Mouse (Mus musculus) liver, embryonic 12.5 days (tissue): ENCODE results near the gene Rapgef3. TPM values are rescaled to one million over a fixed set of nuclear protein-coding genes. Genes with fewer than 3 reads are reported as not detected.
A peak's percentile ranks its signal among the peaks of the same experiment; 100 is the strongest.

Experiments used
- ATAC-seq: fragments of 200-750 bp; cut with Nextera tagmentation; 2 replicates; pipeline ENCODE4 v1.8.0; 2017; ENCODE audit warnings: moderate number of reproducible peaks, mild to moderate bottlenecking, moderate library complexity
- H3K27ac ChIP-seq: fragments of 300-500 bp; sonication (generic); 2 replicates; pipeline ENCODE4 v1.5.1; 2016; ENCODE audit warnings: mild to moderate bottlenecking
- H3K27me3 ChIP-seq: fragments of 300-500 bp; sonication (generic); replicated peaks from 2 replicates; pipeline ENCODE4 v1.6.1; 2016; ENCODE audit warnings: mild to moderate bottlenecking, moderate library complexity
- H3K36me3 ChIP-seq: fragments of 300-500 bp; sonication (generic); 2 replicates; pipeline ENCODE4 v1.6.1; 2016; ENCODE audit warnings: mild to moderate bottlenecking, moderate library complexity
- H3K4me1 ChIP-seq: fragments of 300-500 bp; sonication (generic); 2 replicates; pipeline ENCODE4 v1.6.1; 2016
- H3K4me2 ChIP-seq: fragments of 300-500 bp; sonication (generic); 2 replicates; pipeline ENCODE4 v1.6.1; 2016; ENCODE audit warnings: mild to moderate bottlenecking, moderate library complexity
- H3K4me3 ChIP-seq: fragments of 300-500 bp; sonication (generic); 2 replicates; pipeline ENCODE4 v1.5.1; 2016; ENCODE audit warnings: mild to moderate bottlenecking, moderate library complexity
- H3K9ac ChIP-seq: fragments of 300-500 bp; sonication (generic); 2 replicates; pipeline ENCODE4 v1.6.1; 2016; ENCODE audit warnings: mild to moderate bottlenecking, moderate library complexity
- H3K9me3 ChIP-seq: fragments of 300-500 bp; sonication (generic); replicated peaks from 2 replicates; pipeline ENCODE4 v1.6.1; 2016; ENCODE audit warnings: mild to moderate bottlenecking, moderate library complexity
- WGBS: fragments of 180-500 bp; shearing (Covaris S2); methylation state at CpG from one replicate; pipeline ENCODE4 v1.1.7; 2016; ENCODE audit not compliant: insufficient replicate concordance; 5-methylcytosine and 5-hydroxymethylcytosine counted together
- polyA plus RNA-seq: library from polyadenylated mRNA; unstranded; fragments of >200 nt; fragmentation: Nextera tagmentation; extraction: Ambion mirVana; gene quantifications from 2 replicates; pipeline ENCODE4 v1.2.1, GENCODE M21; 2016

Gene Rapgef3
- polyA plus RNA-seq = 3.5 and 3.9 TPM in 2 replicates

GRCm38 (mm10) chr15:97767280-97768186, at the start of gene Rapgef3:
Gene Rapgef3 (minus strand): TSS chr15:97767972.
- WGBS = under 1% methylated on average over 44 of the region's 44 CpGs
- H3K27me3 ChIP-seq = peaks cover 79% of the 10 kb centered on the region
- peak within 1 kb of the TSS; percentile 28 for H3K9ac ChIP-seq
- peak; percentile 56 for ATAC-seq
- H3K27ac ChIP-seq = no peak within 1 kb of the TSS
- H3K36me3 ChIP-seq = no peaks in the 10 kb centered on the region
- no peaks in the 10 kb centered on the region for H3K9me3 ChIP-seq
- H3K4me2 ChIP-seq = peak within 1 kb of the TSS; percentile 71
- peaks cover 28% of the 10 kb centered on the region for H3K4me1 ChIP-seq
- H3K4me3 ChIP-seq = peak within 1 kb of the TSS; percentile 49

- WGBS = 62% methylated on average over 17 of the region's 17 CpGs
- H3K36me3 ChIP-seq = peaks cover 14% of the 10 kb centered on the region
- no peak overlapping the region for H3K9ac ChIP-seq
- H3K27me3 ChIP-seq = no peaks in the 10 kb centered on the region
- peaks cover 42% of the 10 kb centered on the region for H3K4me1 ChIP-seq
- no peak overlapping the region for H3K4me3 ChIP-seq
- no peak overlapping the region for H3K4me2 ChIP-seq
- no peaks in the 10 kb centered on the region for H3K9me3 ChIP-seq
- H3K27ac ChIP-seq = no peak overlapping the region
- ATAC-seq = no peak
These were observed 48.6 kb upstream of the Rapgef3 start for GRCm38 (mm10) chr15:97816199-97816994.

GRCm38 (mm10) chr15:97815254-97815653, 47.5 kb upstream of the Rapgef3 start:
- Histone ChIP-seq H3K9ac (no peak overlapping the region), H3K27ac (no peak overlapping the region), H3K4me2 (no peak overlapping the region), H3K27me3 (no peaks in the 10 kb centered on the region), H3K4me3 (no peak overlapping the region), H3K36me3 (peaks cover 19% of the 10 kb centered on the region), H3K4me1 (peaks cover 31% of the 10 kb centered on the region), H3K9me3 (no peaks in the 10 kb centered on the region)
- ATAC-seq = no peak
- WGBS = 77% methylated on average over 4 of the region's 4 CpGs

GRCm38 (mm10) chr15:97814703-97815102, 46.9 kb upstream of the Rapgef3 start:
- no peak for ATAC-seq
- no peak overlapping the region for H3K27ac ChIP-seq

GRCm38 (mm10) chr15:97813452-97814204, 45.9 kb upstream of the Rapgef3 start:
- 71% methylated on average over 21 of the region's 21 CpGs for WGBS
- Histone ChIP-seq H3K27ac (no peak overlapping the region), H3K4me2 (no peak overlapping the region), H3K4me3 (no peak overlapping the region), H3K4me1 (peaks cover 24% of the 10 kb centered on the region), H3K9ac (no peak overlapping the region), H3K36me3 (peaks cover 34% of the 10 kb centered on the region), H3K9me3 (no peaks in the 10 kb centered on the region), H3K27me3 (no peaks in the 10 kb centered on the region)
- ATAC-seq = no peak

More at GRCm38 (mm10) chr15:97814703-97815102, 46.9 kb upstream of the Rapgef3 start:
- Histone ChIP-seq H3K4me2 (no peak overlapping the region), H3K9ac (no peak overlapping the region), H3K36me3 (peaks cover 23% of the 10 kb centered on the region), H3K27me3 (no peaks in the 10 kb centered on the region), H3K4me1 (peaks cover 26% of the 10 kb centered on the region), H3K4me3 (no peak overlapping the region), H3K9me3 (no peaks in the 10 kb centered on the region)
- 49% methylated on average over 5 of the region's 5 CpGs for WGBS

GRCm38 (mm10) chr15:97812875-97813274, 45.1 kb upstream of the Rapgef3 start:
- H3K4me2 ChIP-seq = no peak overlapping the region
- no peak for ATAC-seq
- no peak overlapping the region for H3K9ac ChIP-seq
- H3K27ac ChIP-seq = no peak overlapping the region
- no peaks in the 10 kb centered on the region for H3K9me3 ChIP-seq
- no peaks in the 10 kb centered on the region for H3K27me3 ChIP-seq
- no peak overlapping the region for H3K4me3 ChIP-seq
- peaks cover 24% of the 10 kb centered on the region for H3K4me1 ChIP-seq
- H3K36me3 ChIP-seq = peaks cover 42% of the 10 kb centered on the region
- 65% methylated on average over 7 of the region's 7 CpGs for WGBS

GRCm38 (mm10) chr15:97812126-97812525, 44.4 kb upstream of the Rapgef3 start:
- H3K36me3 ChIP-seq = peaks cover 49% of the 10 kb centered on the region
- H3K27me3 ChIP-seq = no peaks in the 10 kb centered on the region
- ATAC-seq = no peak
- H3K9ac ChIP-seq = no peak overlapping the region
- no peak overlapping the region for H3K4me2 ChIP-seq
- H3K27ac ChIP-seq = no peak overlapping the region
- 78% methylated on average over 6 of the region's 6 CpGs for WGBS
- H3K4me1 ChIP-seq = peaks cover 20% of the 10 kb centered on the region
- no peaks in the 10 kb centered on the region for H3K9me3 ChIP-seq
- no peak overlapping the region for H3K4me3 ChIP-seq

GRCm38 (mm10) chr15:97811307-97811706, 43.5 kb upstream of the Rapgef3 start:
- H3K36me3 ChIP-seq = peaks cover 57% of the 10 kb centered on the region
- no peak overlapping the region for H3K9ac ChIP-seq
- no peak overlapping the region for H3K4me2 ChIP-seq
- H3K4me3 ChIP-seq = no peak overlapping the region
- H3K4me1 ChIP-seq = peaks cover 20% of the 10 kb centered on the region
- no peak for ATAC-seq
- H3K27me3 ChIP-seq = no peaks in the 10 kb centered on the region
- H3K9me3 ChIP-seq = no peaks in the 10 kb centered on the region
- H3K27ac ChIP-seq = no peak overlapping the region
- 82% methylated on average over 9 of the region's 9 CpGs for WGBS

GRCm38 (mm10) chr15:97810399-97810798, 42.6 kb upstream of the Rapgef3 start:
- ATAC-seq = no peak
- Histone ChIP-seq H3K4me1 (peaks cover 11% of the 10 kb centered on the region), H3K4me2 (no peak overlapping the region), H3K9me3 (no peaks in the 10 kb centered on the region), H3K27me3 (no peaks in the 10 kb centered on the region), H3K4me3 (no peak overlapping the region), H3K36me3 (peaks cover 55% of the 10 kb centered on the region), H3K9ac (no peak overlapping the region), H3K27ac (no peak overlapping the region)
- 84% methylated on average over 5 of the region's 5 CpGs for WGBS

GRCm38 (mm10) chr15:97809942-97810341, 42.2 kb upstream of the Rapgef3 start:
- H3K9ac ChIP-seq = no peak overlapping the region
- ATAC-seq = no peak
- no peak overlapping the region for H3K4me3 ChIP-seq
- no peak overlapping the region for H3K4me2 ChIP-seq
- no peak overlapping the region for H3K27ac ChIP-seq
- peaks cover 6% of the 10 kb centered on the region for H3K4me1 ChIP-seq
- WGBS = 80% methylated on average over 5 of the region's 5 CpGs
- H3K36me3 ChIP-seq = peaks cover 57% of the 10 kb centered on the region
- H3K9me3 ChIP-seq = no peaks in the 10 kb centered on the region
- no peaks in the 10 kb centered on the region for H3K27me3 ChIP-seq

- Histone ChIP-seq H3K4me2 (no peak overlapping the region), H3K4me1 (no peaks in the 10 kb centered on the region), H3K9ac (no peak overlapping the region), H3K9me3 (no peaks in the 10 kb centered on the region), H3K27me3 (no peaks in the 10 kb centered on the region), H3K4me3 (no peak overlapping the region), H3K27ac (no peak overlapping the region), H3K36me3 (peaks cover 60% of the 10 kb centered on the region)
- WGBS = 83% methylated on average over 14 of the region's 14 CpGs
- ATAC-seq = no peak
These were observed 41.4 kb upstream of the Rapgef3 start for GRCm38 (mm10) chr15:97809206-97809605.
